Mouse (Mus musculus) right cerebral cortex, postnatal 4 days (tissue): ENCODE data around the gene Tmem202.

Experiments
- DNase-seq: peaks from one replicate; pipeline ENCODE4 v3.0.0-alpha.2; 2022

The Tmem202 gene

DNA sequence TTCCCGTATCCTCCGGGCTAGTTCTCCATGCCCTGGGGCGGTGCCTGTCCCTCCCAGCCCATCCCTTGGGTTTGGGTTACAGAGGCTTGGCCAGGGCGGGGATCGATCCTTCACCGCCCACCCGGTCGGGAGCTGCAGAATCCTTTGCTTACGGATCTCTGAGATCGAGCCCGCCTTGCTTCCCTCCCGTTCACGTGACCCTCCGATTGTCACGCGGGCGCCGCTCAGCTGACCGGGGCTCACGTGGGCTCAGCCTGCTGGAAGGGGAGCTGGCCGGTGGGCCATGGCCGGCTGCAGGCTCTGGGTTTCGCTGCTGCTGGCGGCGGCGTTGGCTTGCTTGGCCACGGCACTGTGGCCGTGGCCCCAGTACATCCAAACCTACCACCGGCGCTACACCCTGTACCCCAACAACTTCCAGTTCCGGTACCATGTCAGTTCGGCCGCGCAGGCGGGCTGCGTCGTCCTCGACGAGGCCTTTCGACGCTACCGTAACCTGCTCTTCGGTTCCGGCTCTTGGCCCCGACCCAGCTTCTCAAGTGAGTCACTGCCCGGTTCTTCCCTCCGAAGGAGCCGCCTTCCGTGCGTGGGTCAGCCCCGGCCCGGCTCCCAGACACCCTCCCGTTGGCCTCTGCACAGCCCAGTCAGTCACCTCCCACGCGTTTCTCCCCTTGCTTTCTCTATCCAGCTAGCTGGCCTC lies at the start of gene Tmem202, which contains the start of gene Hexa:
Gene Tmem202, minus strand, starts transcription at position 407 of the 697 bp plus-strand sequence.
Gene Hexa, plus strand, starts transcription at position 100 of the 697 bp plus-strand sequence.
- peak; percentile 80 for DNase-seq

DNA sequence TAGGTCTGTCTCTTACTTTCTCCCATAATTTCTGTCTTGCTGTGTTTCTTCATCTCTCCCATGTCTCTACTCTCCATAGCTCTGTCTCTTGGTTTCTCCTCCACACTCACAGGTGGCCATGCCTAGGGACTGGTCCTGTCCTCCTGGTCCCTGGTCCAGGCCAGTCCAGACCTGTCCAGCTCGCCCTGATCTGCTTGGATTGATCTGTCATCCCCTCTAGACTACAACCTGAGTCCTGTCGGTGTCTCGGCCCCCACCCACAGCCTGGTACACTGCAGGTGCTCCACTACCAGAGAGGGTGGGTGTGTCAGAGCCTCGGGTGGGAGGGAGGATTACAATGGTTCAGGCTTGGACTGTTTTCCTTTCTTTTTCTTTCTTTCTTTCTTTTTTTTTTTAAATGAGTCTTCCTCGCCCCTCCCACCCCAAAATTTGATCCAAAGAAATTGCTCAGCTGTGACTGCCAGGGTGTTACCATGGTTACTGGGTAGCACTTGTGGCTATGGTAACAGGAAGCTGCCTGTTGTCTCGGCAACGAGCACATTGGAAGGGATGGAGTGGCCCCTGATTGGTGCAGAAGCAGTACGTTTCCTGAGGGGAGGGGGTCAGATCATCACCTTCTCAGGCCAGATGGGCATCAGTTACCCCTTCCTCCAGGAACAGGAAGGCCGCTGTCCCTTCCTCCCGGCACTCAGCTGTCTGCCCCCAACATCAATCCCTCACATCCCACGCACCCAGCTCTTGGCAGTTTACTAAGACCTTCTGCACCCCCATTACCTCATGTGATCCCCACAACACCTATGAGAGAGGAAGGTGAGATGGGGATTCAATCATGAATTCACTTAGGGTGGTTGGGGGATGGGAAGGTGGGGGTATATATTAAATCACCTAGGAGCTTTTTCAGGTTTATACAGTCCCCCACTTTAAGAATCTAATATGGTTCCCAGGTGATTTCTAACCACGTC lies 49.3 kb upstream of the Tmem202 start:
- DNase-seq = peak; percentile 60

DNA sequence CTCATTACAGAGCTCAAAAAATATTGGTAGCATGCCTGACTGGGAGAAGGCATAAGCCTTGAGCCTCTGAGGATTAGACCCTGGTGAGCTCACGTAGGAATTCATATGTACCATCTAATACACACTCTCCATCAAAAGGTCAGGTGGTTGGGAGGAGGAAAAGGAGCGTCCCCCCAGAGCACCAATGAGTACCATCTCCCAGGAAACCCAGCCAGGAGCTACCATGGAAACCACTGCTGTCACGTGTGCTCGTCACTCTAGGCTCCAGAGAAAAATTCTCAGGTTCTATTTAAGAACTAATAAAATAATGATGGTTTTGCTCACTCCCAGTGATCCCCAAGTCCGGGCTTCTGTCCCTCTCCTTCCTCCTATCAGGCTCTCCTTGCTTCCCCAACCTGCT lies 48.6 kb upstream of the Tmem202 start:
- no peak for DNase-seq

GRCm38 (mm10) chr9:59584871-59585308 lies 45.2 kb upstream of the Tmem202 start:
- DNase-seq = peak; percentile 72

DNA sequence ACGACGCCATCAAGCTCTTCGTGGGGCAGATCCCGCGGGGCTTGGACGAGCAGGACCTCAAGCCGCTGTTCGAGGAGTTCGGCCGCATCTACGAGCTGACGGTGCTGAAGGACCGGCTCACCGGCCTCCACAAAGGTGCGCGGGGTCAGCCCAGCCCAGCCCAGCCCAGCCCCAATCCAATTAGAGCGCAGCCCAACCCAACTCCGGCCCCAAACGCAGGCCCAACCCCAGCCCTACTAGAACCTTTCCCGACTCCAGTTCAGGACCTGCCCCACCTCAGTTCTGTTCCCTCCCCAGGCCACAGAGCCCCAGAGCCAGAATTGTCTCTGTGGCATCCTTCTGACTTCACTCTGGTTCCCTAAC lies 38.8 kb upstream of the Tmem202 start:
- DNase-seq = no peak

DNA sequence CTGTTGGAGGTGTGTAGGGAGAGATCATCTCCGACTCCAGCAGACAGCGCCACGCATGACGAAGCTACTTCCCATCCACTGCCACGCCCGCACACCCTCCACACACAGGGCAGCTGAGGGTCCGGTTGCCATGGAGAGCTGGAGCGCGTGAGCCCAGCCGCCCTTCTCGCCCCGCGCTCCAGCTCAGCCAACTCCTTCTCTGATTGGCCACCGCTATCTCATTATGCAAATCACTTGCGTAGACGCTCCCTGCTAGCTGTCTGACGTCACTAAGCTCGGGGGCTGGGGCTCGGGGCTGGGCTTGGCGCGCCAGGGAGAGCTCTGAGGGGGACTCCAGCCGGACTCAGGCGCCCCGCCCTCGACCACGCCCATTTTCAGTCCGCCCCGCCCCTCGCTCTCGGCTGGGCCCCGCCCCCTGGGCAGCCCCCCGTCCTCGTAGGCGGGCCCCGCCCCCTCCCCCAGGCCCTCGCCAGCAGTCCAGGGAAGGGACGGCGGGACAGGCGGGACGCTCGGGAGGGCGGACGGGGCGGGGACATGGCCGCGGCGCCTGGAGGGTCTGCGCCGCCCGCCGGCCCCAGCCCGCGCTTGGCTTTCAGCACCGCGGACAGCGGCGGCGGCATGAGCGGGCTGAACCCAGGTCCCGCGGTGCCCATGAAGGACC lies 38.3 kb upstream of the Tmem202 start, which contains the start of gene Celf6:
Gene Celf6, plus strand, starts transcription at position 74 of the 661 bp plus-strand sequence.
- peak; percentile 94 for DNase-seq

DNA sequence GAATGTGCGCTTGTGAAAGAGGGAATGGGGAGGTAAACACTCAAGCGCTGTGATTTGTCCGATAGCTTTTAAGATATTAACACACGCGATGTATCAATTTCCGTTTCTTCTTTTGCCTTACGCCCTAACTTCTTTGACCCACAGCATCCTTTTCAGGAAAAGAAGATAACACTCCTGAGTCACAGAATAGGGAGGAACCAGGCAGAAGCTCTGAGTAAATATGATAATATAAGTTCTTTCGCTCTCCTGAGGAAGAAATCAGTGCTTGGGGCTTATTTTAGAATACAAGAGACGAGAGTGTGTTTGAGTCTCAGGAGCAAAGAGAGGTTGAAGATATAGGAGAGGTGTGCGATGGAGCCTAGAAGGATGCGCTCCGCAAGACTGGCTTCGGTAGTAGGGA lies 37.8 kb upstream of the Tmem202 start:
- no peak for DNase-seq

DNA sequence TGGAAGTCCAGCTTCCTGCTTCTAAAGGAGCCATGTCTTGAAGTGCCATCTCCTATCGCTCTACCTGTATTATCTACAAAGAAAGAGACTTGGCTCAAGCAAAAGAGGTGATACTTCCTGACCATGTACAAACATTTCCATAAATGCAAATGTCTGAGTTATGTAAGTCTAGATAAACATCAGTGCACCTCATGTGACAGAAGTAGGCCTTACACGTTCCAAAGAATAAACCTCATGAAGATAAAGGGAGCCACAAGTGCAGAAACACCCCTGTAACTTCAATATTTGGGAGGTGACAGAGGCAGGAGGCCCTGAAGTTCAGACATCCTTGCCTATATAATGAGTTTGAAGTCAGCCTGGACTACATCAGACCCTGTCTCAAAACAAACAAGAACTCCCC lies 32.2 kb upstream of the Tmem202 start:
- no peak for DNase-seq

DNA sequence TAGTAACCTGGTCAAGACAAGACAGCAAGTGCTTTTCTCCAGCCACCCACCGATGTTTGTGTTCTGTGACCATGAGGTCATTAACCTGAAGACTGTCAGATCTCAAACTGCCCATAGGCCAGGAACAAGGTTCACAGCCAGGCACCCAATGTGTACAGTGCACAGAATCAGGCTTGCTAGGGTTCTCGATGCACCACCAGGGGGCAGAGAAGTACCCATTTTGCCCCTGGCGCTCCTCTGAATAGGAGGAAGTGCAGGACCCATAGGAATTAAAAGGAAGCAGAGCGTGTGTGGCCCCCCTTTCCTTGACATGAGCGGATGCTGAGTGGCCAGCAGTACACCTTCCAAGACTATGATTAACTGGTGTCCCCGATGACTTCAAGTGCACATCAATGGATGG lies 27.5 kb upstream of the Tmem202 start:
- DNase-seq = peak; percentile 70

DNA sequence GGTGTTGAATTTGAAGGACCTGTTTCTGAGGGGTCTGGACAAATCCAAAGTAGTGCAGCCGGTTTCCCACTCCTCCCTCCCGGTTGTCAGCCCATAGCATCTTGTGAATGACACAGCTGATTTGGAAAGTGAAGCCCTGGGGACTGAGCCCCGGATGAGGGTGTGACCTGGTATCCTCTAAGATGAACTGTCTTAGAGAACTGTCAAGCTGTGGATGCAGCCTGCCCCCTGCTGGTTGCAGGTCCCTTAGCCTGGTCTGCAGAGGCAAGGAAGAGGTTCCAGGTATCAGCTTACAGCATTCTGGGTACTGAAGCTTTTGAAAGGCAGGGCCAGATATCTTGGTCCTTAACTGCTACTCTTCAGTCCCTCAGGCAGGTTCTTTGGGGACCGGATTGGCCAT lies 26.0 kb upstream of the Tmem202 start:
- peak; percentile 75 for DNase-seq

- no peak for DNase-seq
Measured at GRCm38 (mm10) chr9:59553719-59554118, 14.1 kb upstream of the Tmem202 start.

DNA sequence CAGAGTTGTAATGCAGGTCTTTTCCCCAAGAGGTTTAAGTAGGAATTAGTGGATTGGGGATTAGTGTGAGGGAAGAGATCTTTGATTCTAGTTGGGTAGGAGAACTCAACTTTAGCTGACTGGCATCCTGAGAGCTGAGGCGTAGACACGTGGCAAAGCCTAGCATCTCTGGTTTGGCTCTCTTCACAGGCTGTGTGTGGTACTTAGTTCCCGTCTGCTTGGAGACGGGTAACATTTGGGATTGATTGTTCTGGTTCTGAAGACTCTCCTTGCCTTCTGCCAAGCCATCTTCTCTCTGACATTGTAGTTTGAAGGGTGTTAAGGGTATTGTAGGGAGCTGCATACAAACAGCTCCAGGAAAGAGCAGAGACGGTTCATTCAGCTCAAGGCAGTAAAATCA lies 13.0 kb upstream of the Tmem202 start:
- DNase-seq = no peak

DNA sequence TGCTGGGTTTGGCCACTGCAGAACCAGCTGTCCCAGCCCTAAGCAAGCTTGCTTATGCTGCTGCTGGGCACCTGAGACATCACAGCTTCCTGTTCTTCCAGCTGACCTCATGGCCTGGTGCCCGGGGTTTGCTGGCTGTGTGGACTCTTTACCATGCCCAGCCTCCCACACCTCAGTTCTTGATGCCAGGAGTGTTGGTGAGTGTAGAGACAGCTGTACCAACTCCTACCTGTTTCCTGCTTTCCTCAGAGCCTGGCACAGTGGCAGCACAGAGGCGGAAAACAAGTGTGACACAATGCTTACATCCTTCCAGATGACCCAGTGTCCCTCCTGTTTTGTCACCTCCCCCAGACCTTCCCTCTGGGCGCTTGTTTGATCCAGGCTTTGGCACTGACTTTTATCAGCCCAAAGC lies 12.0 kb upstream of the Tmem202 start:
- no peak for DNase-seq

DNA sequence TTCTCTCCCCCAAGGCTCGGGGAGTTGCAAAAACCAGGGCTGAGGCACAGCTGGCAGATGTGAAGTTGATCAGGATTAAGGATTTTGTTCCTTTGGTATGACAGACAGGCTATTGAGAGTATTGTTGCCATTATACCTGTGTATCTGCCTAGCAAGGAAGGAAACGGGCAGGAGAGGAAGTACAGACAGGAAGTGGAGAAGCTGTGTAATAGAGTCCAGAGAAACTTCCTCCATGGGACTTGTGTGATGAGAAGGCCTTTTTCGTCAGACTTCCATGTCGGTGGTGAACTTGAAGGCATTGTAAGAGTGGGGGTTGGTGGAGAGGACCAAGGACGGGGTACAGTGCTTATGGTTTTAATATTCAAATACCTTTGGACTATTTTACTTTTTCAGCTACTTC lies 11.4 kb upstream of the Tmem202 start:
- DNase-seq = no peak

GRCm38 (mm10) chr9:59550077-59550476 lies 10.4 kb upstream of the Tmem202 start:
- no peak for DNase-seq

- no peak for DNase-seq
Measured at GRCm38 (mm10) chr9:59548961-59549487, 9.4 kb upstream of the Tmem202 start.

DNA sequence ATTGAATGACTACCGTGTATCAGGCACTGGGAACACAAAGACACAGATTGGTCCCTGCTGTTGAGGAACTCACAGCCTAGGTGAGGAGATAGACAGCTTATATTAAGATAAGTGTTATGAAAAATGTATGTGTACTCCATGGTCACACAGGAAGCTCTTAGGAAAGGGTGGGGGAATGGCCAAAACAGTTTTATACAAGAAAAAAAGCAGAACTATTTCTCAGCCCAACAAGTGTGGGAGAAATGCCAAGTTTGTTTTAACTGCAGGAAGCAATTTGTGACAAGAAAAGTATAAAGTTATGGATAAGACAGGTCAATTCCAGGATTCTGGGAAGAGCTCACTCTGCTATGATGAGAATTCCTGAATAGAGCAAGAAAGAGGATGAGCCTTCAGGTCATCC lies 8.2 kb upstream of the Tmem202 start:
- no peak for DNase-seq

DNA sequence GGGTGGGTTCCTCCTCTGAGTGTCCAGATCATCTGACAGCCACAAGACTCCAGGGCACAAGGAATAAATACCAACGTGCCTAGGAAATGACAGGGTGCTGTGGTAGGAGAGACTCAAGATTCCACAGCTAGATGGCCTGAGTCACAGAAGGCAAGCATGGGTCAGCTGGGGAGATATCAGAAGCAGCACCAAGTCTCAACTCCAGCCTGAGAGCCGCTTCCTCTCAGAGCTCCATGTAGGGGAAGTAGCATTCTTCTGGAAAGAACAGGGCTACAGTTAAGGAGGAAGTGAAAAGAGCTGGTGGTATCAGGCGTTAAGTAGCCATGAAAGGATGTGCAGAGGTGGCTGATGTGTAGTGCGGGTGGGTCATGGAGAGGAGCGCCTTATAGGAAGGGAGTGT lies 5.1 kb upstream of the Tmem202 start:
- no peak for DNase-seq

- DNase-seq = no peak
Measured at GRCm38 (mm10) chr9:59542766-59543324, 3.2 kb upstream of the Tmem202 start.

GRCm38 (mm10) chr9:59541617-59542016 lies 2.0 kb upstream of the Tmem202 start:
- DNase-seq = no peak

DNA sequence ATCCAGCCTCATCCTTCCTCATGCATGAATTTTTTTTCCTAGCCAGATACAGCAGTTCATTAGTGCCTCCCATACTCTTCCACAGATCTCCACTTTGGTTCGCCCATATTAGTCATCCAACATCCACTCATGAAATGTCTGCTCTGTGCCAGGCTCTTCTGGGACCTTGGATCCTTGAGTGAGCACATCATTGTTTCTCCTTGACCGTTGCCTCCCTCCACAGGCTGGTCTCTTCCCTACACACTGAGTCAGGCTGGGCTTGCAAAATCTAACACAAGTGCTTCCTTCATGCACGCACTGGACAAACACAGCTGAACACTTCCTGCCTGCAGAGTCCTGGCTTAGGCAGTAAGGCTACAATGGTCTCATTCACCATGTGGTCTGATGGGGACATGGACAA lies 2.0 kb downstream of the Tmem202 start:
- DNase-seq = no peak

DNA sequence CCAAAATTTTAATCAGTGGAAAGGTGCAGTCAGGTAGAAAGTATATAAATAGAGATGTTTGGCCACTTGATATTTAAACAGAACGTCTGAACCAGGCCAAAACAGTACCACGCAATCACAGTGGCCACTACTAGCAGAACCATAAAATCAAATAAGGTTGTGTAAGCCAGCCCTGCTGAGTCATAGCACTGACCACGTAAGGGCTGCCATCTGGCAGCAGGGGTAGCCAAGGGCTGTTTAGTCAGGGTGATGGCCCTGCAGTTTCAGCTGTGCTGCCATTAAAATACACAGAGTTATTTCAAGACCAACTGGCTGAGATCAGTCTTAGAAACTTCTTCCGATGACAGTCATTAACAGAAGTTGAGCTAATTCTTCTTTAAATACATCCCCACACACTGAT lies 5.8 kb downstream of the Tmem202 start:
- DNase-seq = no peak

DNA sequence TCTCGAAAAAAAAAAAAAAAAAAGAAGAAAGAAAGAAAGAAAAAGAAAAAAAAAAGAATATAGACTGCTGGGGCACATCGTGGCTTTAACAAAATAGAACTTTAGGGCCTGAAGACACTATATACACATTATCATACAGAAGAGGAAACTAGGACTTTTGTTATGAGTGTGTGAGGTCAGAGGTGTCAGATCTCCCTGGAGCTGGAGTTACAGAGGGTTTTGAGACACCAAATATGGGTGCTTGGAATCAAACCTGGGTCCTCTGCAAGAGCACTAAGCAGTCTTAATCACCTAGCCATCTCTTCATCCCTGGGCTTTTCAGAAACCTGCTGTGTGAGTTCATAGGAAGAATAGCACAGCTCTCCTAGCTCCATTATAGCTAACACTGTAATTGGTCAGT lies 6.2 kb downstream of the Tmem202 start:
- DNase-seq = no peak
